ENCODE assay signal across 18 mouse cellular contexts in genomic region chr6:135813755-135814154, GRCm38 (mm10).
"Had no signal": no experiment of that assay in that cellular context is flagged by ENCODE, and none has a peak within 500 bp of the region (broad histone marks: within the 10 kb centered on the region; RNA-seq: fewer than 3 reads in every experiment).

No protein-coding gene starts in this region.

- H3K27ac ChIP-seq: midbrain, embryonic 10.5 days; midbrain, embryonic 12.5 days; neural tube, embryonic 13.5 days; neural tube, embryonic 15.5 days had no signal

- H3K4me2 ChIP-seq: lung, embryonic 14.5 days; midbrain, embryonic 12.5 days; neural tube, embryonic 13.5 days; neural tube, embryonic 15.5 days had no signal

- H3K4me1 ChIP-seq: midbrain, embryonic 10.5 days; midbrain, embryonic 12.5 days; neural tube, embryonic 13.5 days; neural tube, embryonic 15.5 days had no signal

- H3K27me3 ChIP-seq: midbrain, embryonic 12.5 days; neural tube, embryonic 13.5 days; neural tube, embryonic 15.5 days had no signal

- DNase-seq: lung, embryonic 14.5 days; lung, postnatal 10 days; lung, postnatal 4 days; midbrain, embryonic 14.5 days; retina, postnatal 1 day; right cerebral cortex, adult 18-20 months; right cerebral cortex, postnatal 25 days; right cerebral cortex, postnatal 4 days; spleen, adult 18-20 months; thymus, adult 18-20 months; thymus, postnatal 14 days; thymus, postnatal 36 days had no signal

- H3K36me3 ChIP-seq: midbrain, embryonic 10.5 days; midbrain, embryonic 12.5 days; neural tube, embryonic 13.5 days; neural tube, embryonic 15.5 days had no signal

- H3K4me3 ChIP-seq: midbrain, embryonic 10.5 days; midbrain, embryonic 12.5 days; myocyte; neural tube, embryonic 13.5 days; neural tube, embryonic 15.5 days had no signal

- H3K9me3 ChIP-seq: midbrain, embryonic 10.5 days; midbrain, embryonic 12.5 days; neural tube, embryonic 13.5 days; neural tube, embryonic 15.5 days had no signal

- H3K9ac ChIP-seq: lung, embryonic 14.5 days; midbrain, embryonic 12.5 days; neural tube, embryonic 13.5 days; neural tube, embryonic 15.5 days had no signal

- ATAC-seq: midbrain, embryonic 16.5 days had no signal
